Mouse (Mus musculus): ENCODE measurements around the gene Thegl. TPM values are rescaled to one million over a fixed set of nuclear protein-coding genes. Genes with fewer than 3 reads are reported as not detected.

Gene Thegl
- polyA plus RNA-seq, 1 experiment from 2014 or later = not detected

DNA sequence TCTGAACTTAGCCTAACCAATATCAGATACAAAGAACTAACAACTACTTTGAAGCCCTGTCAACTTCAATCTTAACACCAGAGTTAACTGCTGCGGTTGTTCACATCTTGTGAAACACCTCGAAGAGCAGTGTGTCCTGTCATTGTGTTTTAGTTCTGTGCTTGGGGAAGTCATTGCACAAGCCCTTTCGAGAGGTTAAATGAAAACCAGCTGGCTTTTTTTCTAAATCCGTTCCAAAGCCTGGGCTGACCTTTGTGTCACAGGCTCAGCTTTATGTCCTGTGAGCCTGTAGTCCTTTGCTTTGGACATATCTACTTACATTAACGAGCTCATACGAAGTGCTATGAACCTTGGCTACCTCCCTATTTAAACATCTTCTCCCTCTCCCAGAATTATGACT, 81.9 kb downstream of the Thegl start:
- Histone ChIP-seq H3K9ac (no peak overlapping the region), H3K9me3 (no peaks in the 10 kb centered on the region), H3K4me1 (0 out of 2 replicates have a peak, but pooled peaks cover under 1% of the 10 kb centered on the region), H3K27me3 (peaks cover 20% of the 10 kb centered on the region; the same call in 1 of the 2 replicates), H3K4me2 (replicated peaks) (no peak overlapping the region), H3K27ac (no peak overlapping the region), H3K36me3 (no peaks in the 10 kb centered on the region), H3K4me3 (no peak overlapping the region)
- ATAC-seq (ENCODE audit: insufficient number of reproducible peaks, insufficient read depth, low FRiP score, low TSS enrichment) = no peak
- WGBS = 16% methylated on average over 6 of the region's 6 CpGs

DNA sequence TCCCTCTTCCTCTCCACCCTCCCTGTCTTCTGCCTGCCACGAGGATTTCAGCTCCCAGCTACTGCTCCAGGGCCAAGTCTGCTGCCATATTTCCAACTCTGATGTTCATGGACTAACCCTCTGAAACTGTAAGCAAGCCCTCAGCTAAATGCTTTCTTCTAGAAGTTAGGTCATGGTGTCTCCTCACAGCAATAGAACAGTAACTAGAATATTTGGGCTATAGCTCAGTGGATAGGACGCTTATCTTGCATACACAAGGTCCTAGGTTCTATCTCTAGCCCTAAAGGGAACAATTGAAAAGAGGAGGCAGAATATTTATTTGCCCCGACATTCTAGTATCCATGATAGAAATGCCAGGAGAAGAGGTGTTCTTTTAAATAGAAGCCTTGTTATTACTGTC, 83.1 kb downstream of the Thegl start:
- WGBS = 77% methylated on average over 3 of the region's 3 CpGs
- H3K4me2 ChIP-seq (replicated peaks) = no peak overlapping the region
- H3K9ac ChIP-seq = no peak overlapping the region
- H3K4me1 ChIP-seq = peaks cover 5% of the 10 kb centered on the region; the same call in 1 of the 2 replicates
- H3K9me3 ChIP-seq = no peaks in the 10 kb centered on the region
- no peaks in the 10 kb centered on the region for H3K36me3 ChIP-seq
- H3K27ac ChIP-seq = no peak overlapping the region
- no peak for ATAC-seq (ENCODE audit: insufficient number of reproducible peaks, insufficient read depth, low FRiP score, low TSS enrichment)
- H3K4me3 ChIP-seq = no peak overlapping the region
- peaks cover 17% of the 10 kb centered on the region; the same call in 1 of the 2 replicates for H3K27me3 ChIP-seq

DNA sequence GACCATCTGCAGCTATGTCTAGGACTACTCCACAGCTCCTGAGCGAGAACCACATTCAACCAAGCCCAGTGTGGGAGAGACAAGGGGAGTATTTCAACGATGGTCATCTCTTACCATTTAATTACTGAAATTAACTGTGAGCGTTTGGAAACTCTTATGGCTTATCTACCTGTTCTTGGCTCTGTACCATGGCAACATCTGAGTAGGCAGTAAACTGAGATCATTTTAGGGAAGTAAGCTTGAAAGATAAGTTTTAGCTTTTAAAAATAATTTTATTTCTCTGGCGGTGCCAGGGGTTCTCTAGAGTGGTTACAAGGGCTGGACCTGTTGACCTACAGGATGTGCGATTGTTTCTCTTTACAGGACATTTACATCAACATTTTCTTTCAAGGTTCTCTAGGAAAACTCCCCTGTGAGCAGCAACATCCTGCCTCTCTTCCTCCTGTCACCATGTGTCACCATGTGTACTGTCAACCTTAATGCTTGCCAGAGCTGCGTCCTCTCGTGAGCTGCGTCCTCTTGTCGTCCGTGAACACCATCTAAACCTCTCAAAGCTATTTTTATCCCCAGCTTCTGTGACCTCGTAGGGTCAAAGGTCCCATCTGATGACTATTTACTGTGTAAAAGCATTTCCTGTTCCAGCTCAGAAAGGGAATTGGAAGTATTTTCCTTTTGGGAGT, 83.6 kb downstream of the Thegl start:
- H3K4me2 ChIP-seq (replicated peaks) = no peak overlapping the region
- ATAC-seq (ENCODE audit: insufficient number of reproducible peaks, insufficient read depth, low FRiP score, low TSS enrichment) = no peak
- peaks cover 5% of the 10 kb centered on the region; the same call in 1 of the 2 replicates for H3K4me1 ChIP-seq
- H3K27me3 ChIP-seq = peaks cover 16% of the 10 kb centered on the region; the same call in 1 of the 2 replicates
- H3K9me3 ChIP-seq = no peaks in the 10 kb centered on the region
- no peaks in the 10 kb centered on the region for H3K36me3 ChIP-seq
- no peak overlapping the region for H3K27ac ChIP-seq
- no peak overlapping the region for H3K9ac ChIP-seq
- no peak overlapping the region for H3K4me3 ChIP-seq
- WGBS = 33% methylated on average over 11 of the region's 11 CpGs

DNA sequence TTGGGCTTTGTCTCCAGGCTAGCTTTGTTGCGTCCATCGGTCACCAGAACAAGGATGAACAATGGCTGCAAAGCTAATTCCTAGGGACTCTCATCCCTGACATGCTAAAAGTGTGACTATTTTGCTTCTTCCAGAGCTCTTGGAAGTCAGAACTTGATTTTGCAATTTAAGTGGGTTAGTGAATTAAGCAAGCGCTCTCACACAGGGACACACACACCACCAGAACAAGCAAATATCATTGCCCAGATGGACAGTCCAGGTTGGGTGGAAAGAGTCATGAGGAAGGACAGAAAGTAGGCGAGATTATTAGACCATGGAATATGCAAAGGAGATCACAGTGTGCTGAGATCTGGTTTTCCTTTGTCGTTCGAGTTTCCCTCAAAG, 84.2 kb downstream of the Thegl start:
- no peak overlapping the region for H3K27ac ChIP-seq
- H3K4me2 ChIP-seq (replicated peaks) = no peak overlapping the region
- 54% methylated on average over 6 of the region's 6 CpGs for WGBS
- H3K4me1 ChIP-seq = peaks cover 5% of the 10 kb centered on the region; the same call in 1 of the 2 replicates
- H3K9me3 ChIP-seq = no peaks in the 10 kb centered on the region
- no peak overlapping the region for H3K9ac ChIP-seq
- no peaks in the 10 kb centered on the region for H3K36me3 ChIP-seq
- no peak for ATAC-seq (ENCODE audit: insufficient number of reproducible peaks, insufficient read depth, low FRiP score, low TSS enrichment)
- peaks cover 16% of the 10 kb centered on the region; the same call in 1 of the 2 replicates for H3K27me3 ChIP-seq
- no peak overlapping the region for H3K4me3 ChIP-seq

DNA sequence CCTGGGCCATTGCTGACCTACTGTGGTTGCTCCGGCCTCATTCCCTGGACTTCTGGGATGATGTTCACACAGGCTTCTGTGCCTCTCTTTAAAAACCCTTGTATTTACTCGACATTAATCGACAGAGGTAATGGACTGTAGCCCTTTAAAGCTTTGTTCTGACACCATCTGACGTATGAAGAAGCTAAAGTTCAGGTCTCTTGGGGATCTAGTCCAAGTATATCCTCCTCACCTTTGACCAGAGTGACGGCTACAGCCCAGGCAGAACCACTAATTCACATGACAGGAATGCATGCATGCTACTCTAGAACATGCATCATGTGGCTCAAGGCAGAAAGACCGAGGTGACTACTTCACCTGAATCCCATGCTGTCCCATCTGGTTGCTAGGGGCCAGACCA, 84.9 kb downstream of the Thegl start:
- ATAC-seq (ENCODE audit: insufficient number of reproducible peaks, insufficient read depth, low FRiP score, low TSS enrichment) = no peak
- 73% methylated on average over 6 of the region's 6 CpGs for WGBS
- H3K9ac ChIP-seq = no peak overlapping the region
- peaks cover 5% of the 10 kb centered on the region; the same call in 1 of the 2 replicates for H3K4me1 ChIP-seq
- no peak overlapping the region for H3K4me3 ChIP-seq
- no peaks in the 10 kb centered on the region for H3K36me3 ChIP-seq
- no peaks in the 10 kb centered on the region for H3K9me3 ChIP-seq
- H3K27ac ChIP-seq = no peak overlapping the region
- no peak overlapping the region for H3K4me2 ChIP-seq (replicated peaks)
- H3K27me3 ChIP-seq = peaks cover 12% of the 10 kb centered on the region; the same call in 1 of the 2 replicates

DNA sequence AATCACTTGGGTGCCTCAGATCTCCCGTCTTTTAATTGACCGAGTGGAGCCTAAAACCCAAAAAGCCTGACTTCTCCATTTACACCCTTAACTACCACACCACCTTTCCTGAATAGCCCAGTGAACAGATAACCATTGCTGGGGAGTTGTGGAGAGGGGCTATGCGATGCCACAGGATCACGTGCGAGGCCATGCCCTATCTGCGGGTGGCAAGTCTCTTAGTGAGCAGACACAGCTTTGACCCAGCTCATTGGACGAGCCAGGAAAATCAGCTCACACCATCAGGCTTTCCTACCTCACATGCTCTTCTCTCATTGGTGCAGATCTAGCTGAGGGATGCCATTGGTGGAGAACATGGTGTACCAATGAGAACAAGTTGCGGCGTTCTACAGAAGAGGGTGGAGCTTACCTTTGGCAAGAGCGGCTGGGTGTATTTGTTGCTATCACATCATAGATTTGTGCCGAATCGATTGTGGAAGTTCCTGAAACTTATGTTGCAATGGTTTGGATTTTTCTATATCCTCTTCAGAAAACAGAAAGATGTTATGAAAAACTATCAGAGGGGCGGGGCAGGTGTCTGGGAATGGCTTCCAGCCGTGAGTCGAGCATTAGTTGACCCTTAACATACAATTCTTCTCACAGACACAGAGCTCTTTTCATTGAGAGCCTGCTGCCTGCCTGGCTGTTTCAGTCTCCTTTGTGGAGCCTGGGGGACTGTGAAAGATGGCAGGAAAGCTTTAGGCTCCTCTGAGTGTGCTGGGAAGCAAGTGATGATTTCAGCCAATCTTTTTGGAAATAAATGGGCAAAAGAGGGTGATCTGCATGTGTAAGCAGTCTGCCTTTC, 86.9 kb downstream of the Thegl start:
- ATAC-seq (ENCODE audit: insufficient number of reproducible peaks, insufficient read depth, low FRiP score, low TSS enrichment) = no peak
- WGBS = 76% methylated on average over 15 of the region's 15 CpGs
- no peaks in the 10 kb centered on the region for H3K36me3 ChIP-seq
- no peak overlapping the region; the same call in 1 of the 2 replicates for H3K9ac ChIP-seq
- H3K9me3 ChIP-seq = no peaks in the 10 kb centered on the region
- peaks cover 5% of the 10 kb centered on the region; the same call in 1 of the 2 replicates for H3K4me1 ChIP-seq
- H3K4me3 ChIP-seq = no peak overlapping the region
- H3K4me2 ChIP-seq (replicated peaks) = no peak overlapping the region
- no peak overlapping the region for H3K27ac ChIP-seq
- H3K27me3 ChIP-seq = no peaks in the 10 kb centered on the region

DNA sequence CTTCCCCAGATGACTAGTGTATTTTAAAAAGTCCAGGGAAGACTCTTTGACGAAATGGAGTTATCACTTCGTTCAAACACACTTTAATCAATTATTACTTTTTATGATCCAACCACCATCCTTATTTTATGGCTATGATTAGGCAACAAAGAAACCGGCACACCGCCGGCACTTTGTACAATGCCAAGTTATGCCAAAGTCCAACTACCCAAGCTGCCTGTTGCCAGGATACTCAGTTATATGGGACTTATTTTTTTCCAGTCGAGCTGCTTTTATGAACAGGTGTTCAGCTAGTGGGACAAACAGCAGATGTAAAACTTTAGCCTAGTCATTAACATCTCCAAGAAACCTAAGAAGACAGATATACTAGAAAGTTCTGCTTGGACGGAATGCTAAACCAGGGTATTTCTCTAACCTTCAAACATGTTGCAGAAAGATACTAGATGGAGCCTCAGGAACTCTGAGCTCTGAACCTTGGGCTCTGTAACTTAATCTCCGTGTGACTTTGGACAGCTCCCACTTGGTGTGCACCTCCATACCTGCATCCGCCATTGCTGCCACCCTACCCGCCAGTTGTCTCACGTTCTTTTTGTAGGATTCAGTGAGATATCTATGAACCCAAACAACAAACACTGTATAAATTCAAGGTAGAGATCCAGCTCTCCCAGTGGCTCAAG, 91.5 kb downstream of the Thegl start:
- Histone ChIP-seq H3K9me3 (no peaks in the 10 kb centered on the region), H3K27me3 (no peaks in the 10 kb centered on the region), H3K4me3 (no peak overlapping the region), H3K4me2 (replicated peaks) (no peak overlapping the region), H3K36me3 (no peaks in the 10 kb centered on the region), H3K9ac (no peak overlapping the region), H3K4me1 (peaks cover 5% of the 10 kb centered on the region; the same call in 1 of the 2 replicates), H3K27ac (no peak overlapping the region)
- ATAC-seq (ENCODE audit: insufficient number of reproducible peaks, insufficient read depth, low FRiP score, low TSS enrichment) = no peak
- 89% methylated on average over 11 of the region's 11 CpGs for WGBS

DNA sequence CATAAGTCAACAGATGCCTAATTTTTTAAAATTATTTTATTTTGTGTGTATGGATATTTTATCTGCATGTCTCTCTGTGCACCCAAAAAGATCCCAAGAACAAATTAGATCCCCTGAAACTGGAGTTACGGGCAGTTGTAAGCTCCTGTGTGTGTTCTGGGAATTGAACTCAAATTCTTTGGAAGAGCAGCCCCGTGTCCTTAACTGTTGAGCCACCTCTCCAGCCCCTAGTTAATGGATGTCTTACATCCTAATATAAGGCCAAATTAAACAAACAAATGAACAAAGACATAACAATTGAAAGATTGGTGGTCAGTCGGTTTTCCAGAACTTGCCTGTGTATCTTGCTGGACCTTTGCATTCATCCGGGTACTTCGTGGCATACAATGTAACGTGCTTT, 93.0 kb downstream of the Thegl start:
- Histone ChIP-seq H3K27ac (no peak overlapping the region), H3K4me3 (no peak overlapping the region), H3K4me1 (no peaks in the 10 kb centered on the region), H3K27me3 (no peaks in the 10 kb centered on the region), H3K9ac (no peak overlapping the region), H3K4me2 (replicated peaks) (no peak overlapping the region), H3K36me3 (no peaks in the 10 kb centered on the region), H3K9me3 (no peaks in the 10 kb centered on the region)
- 92% methylated on average over 6 of the region's 6 CpGs for WGBS
- ATAC-seq (ENCODE audit: insufficient number of reproducible peaks, insufficient read depth, low FRiP score, low TSS enrichment) = no peak

DNA sequence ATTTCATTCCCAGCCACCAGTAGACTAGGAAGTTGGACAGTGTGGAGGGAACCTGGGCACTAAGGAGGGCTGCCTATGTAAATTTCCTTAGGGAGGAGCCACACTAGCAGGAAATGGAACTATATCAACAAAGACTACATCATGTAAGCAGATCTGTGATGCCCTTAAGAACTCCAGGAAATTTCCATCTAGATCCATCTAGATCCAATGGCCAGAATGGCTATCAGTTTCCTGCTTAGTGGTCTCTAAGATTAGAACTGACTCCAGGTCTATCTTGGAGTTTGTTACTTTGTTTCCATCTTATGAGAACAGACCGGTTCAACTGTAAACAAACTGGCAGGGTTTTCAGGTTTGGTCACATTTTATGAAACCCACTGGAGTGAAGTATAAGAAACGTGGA, 94.0 kb downstream of the Thegl start:
- WGBS = 85% methylated on average over 2 of the region's 2 CpGs
- H3K4me1 ChIP-seq = no peaks in the 10 kb centered on the region
- H3K27me3 ChIP-seq = no peaks in the 10 kb centered on the region
- ATAC-seq (ENCODE audit: insufficient number of reproducible peaks, insufficient read depth, low FRiP score, low TSS enrichment) = no peak
- H3K9ac ChIP-seq = no peak overlapping the region
- no peak overlapping the region for H3K4me2 ChIP-seq (replicated peaks)
- no peaks in the 10 kb centered on the region for H3K36me3 ChIP-seq
- H3K27ac ChIP-seq = no peak overlapping the region
- no peaks in the 10 kb centered on the region for H3K9me3 ChIP-seq
- no peak overlapping the region for H3K4me3 ChIP-seq
